Mouse (Mus musculus) midbrain, embryonic 10.5 days (tissue): ENCODE data around the gene St6galnac3. TPM values are rescaled to one million over a fixed set of nuclear protein-coding genes. Genes with fewer than 3 reads are reported as not detected.

ENCODE experiments used
- DNase-seq: peaks from one replicate; pipeline ENCODE4 v3.0.0-alpha.2; 2017; ENCODE audit warnings: low spot score
- H3K27ac ChIP-seq: fragments of 300-500 bp; sonication (generic); replicated peaks from 2 replicates; pipeline ENCODE4 v1.5.1; 2016; ENCODE audit warnings: mild to moderate bottlenecking
- H3K27me3 ChIP-seq: fragments of 300-500 bp; sonication (generic); 2 replicates; pipeline ENCODE4 v1.6.1; 2016; ENCODE audit warnings: low read depth, mild to moderate bottlenecking; ENCODE audit not compliant: poor library complexity, severe bottlenecking
- H3K36me3 ChIP-seq: fragments of 300-500 bp; sonication (generic); 2 replicates; pipeline ENCODE4 v1.6.1; 2016; ENCODE audit warnings: mild to moderate bottlenecking, moderate library complexity
- H3K4me1 ChIP-seq: fragments of 300-500 bp; sonication (generic); 2 replicates; pipeline ENCODE4 v1.6.1; 2016
- H3K4me3 ChIP-seq: fragments of 300-500 bp; sonication (generic); 2 replicates; pipeline ENCODE4 v1.5.1; 2016; ENCODE audit warnings: mild to moderate bottlenecking, moderate library complexity
- H3K9me3 ChIP-seq: fragments of 300-500 bp; sonication (generic); replicated peaks from 2 replicates; pipeline ENCODE4 v1.6.1; 2016; ENCODE audit warnings: mild to moderate bottlenecking
- WGBS: fragments of 180-500 bp; shearing (Covaris S2); methylation state at CpG from one replicate; pipeline ENCODE4 v1.1.7; 2016; 5-methylcytosine and 5-hydroxymethylcytosine counted together
- polyA plus RNA-seq: library from polyadenylated mRNA; unstranded; fragments of >200 nt; fragmentation: Nextera tagmentation; extraction: Ambion mirVana; gene quantifications from 2 replicates; pipeline ENCODE4 v1.2.1, GENCODE M21; 2016

The St6galnac3 gene
- polyA plus RNA-seq, 1 experiment from 2014 or later: 33.6 TPM

- H3K4me3 ChIP-seq: no peak overlapping the region
- DNase-seq: no peak
- 86% methylated on average over 2 of the region's 2 CpGs for WGBS
- no peaks in the 10 kb centered on the region for H3K27me3 ChIP-seq
- H3K27ac ChIP-seq: no peak overlapping the region
- no peaks in the 10 kb centered on the region for H3K9me3 ChIP-seq
- peaks cover 4% of the 10 kb centered on the region; the same call in 1 of the 2 replicates for H3K4me1 ChIP-seq
- no peaks in the 10 kb centered on the region for H3K36me3 ChIP-seq
These were observed 534.2 kb downstream of the St6galnac3 start for GRCm38 (mm10) chr3:153190742-153191141.

DNA sequence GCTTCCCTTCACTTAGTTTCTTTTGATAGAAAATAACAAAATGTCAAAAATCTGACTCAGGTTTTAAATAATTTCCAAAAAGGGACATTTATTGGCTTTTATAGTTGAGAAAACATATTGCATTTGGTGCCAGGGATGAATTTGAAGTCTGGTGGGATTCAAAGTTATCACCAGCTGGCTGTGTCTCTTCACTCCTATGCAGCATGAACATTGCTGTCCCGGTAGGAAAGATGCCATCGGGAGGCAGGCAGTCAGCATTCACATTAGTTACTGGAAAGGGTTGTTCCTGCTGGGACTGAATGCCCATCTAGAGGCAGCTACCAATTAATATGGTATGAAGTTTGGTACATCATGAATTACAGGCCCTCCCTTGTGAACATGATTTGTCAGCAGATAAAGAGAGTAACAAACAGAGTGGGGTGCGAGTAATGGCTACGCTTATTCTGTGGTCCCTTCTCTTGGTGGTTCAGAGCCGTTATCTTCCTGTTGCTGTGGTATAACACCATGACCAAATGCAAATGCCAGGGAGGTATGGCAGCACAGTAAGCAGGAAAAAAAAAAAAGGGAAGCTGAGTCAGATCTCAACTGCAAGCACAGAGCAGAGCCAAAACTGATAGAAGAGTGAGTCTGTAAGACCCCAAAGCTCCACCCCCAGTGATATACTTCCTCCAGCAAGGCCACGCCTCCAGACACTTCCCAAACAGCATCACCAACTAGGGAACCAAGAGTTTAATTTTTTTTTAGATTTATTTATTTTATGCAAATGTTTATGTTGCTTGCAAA, 535.1 kb downstream of the St6galnac3 start:
- no peak for DNase-seq
- Histone ChIP-seq H3K27ac (no peak overlapping the region), H3K4me3 (no peak overlapping the region), H3K9me3 (no peaks in the 10 kb centered on the region), H3K27me3 (no peaks in the 10 kb centered on the region), H3K36me3 (no peaks in the 10 kb centered on the region), H3K4me1 (peaks cover 4% of the 10 kb centered on the region; the same call in 1 of the 2 replicates)
- WGBS: 88% methylated on average over 6 of the region's 6 CpGs

GRCm38 (mm10) chr3:153188224-153188623, 536.8 kb downstream of the St6galnac3 start:
- H3K4me3 ChIP-seq: no peak overlapping the region
- no peaks in the 10 kb centered on the region for H3K36me3 ChIP-seq
- no peak for DNase-seq
- no peaks in the 10 kb centered on the region for H3K27me3 ChIP-seq
- WGBS: 84% methylated on average over 2 of the region's 2 CpGs
- H3K27ac ChIP-seq: no peak overlapping the region
- peaks cover 3% of the 10 kb centered on the region; the same call in 1 of the 2 replicates for H3K4me1 ChIP-seq
- H3K9me3 ChIP-seq: no peaks in the 10 kb centered on the region

GRCm38 (mm10) chr3:153185117-153185516, 539.9 kb downstream of the St6galnac3 start:
- H3K27me3 ChIP-seq: no peaks in the 10 kb centered on the region
- peaks cover 11% of the 10 kb centered on the region for H3K4me1 ChIP-seq
- WGBS: 88% methylated on average over 3 of the region's 3 CpGs
- H3K4me3 ChIP-seq: no peak overlapping the region
- no peaks in the 10 kb centered on the region for H3K36me3 ChIP-seq
- no peaks in the 10 kb centered on the region for H3K9me3 ChIP-seq
- H3K27ac ChIP-seq: no peak overlapping the region
- DNase-seq: no peak

GRCm38 (mm10) chr3:153181242-153181641, 543.7 kb downstream of the St6galnac3 start:
- H3K4me1 ChIP-seq: peaks cover 11% of the 10 kb centered on the region
- 32% methylated on average over 6 of the region's 6 CpGs for WGBS
- DNase-seq: peak; percentile 19
- no peaks in the 10 kb centered on the region for H3K36me3 ChIP-seq
- no peak overlapping the region for H3K4me3 ChIP-seq
- no peaks in the 10 kb centered on the region for H3K27me3 ChIP-seq
- H3K9me3 ChIP-seq: no peaks in the 10 kb centered on the region
- H3K27ac ChIP-seq: peak overlapping the region; percentile 63

DNA sequence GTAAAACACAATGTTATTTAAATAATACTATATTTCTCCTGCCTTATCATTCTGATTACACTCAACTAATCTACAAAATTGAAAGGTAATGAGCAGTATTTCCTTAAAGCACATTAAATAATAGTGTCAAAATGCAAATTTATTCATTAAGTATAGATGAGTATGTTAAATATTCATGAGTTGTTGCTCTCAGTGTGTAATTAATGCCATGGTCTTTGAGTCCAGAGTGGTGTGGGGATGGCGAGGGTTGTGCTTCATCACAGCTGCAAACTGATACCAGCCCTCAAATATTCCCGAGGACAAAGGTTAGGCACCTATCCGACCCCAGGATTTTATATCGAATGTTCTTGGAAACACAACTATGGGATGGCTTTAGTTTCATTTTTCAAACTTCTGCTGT, 548.2 kb downstream of the St6galnac3 start:
- 90% methylated on average over 4 of the region's 4 CpGs for WGBS
- Histone ChIP-seq H3K36me3 (no peaks in the 10 kb centered on the region), H3K9me3 (no peaks in the 10 kb centered on the region), H3K4me3 (no peak overlapping the region), H3K27ac (no peak overlapping the region), H3K4me1 (peaks cover 11% of the 10 kb centered on the region), H3K27me3 (no peaks in the 10 kb centered on the region)
- no peak for DNase-seq

DNA sequence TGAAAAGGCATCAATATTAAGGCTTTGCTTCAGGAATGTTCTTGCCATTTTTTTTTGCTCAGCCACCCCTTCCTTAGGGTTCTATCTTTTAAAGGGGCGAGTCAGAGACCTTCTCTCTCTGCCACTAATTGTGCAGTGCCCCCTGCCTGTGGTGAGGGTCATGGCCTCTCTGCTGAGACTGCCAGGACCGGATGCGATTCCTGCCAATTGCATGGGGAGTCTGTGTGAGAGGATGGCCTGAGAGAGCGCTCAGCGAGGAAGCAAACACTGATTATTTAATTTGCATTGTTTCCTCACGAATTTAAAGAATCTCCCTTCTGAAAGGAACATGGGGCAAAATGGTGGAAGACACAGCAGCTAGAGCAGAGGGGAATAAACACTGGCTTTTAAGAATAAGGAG, 548.6 kb downstream of the St6galnac3 start:
- Histone ChIP-seq H3K36me3 (no peaks in the 10 kb centered on the region), H3K4me1 (peaks cover 10% of the 10 kb centered on the region), H3K27ac (no peak overlapping the region), H3K4me3 (no peak overlapping the region), H3K27me3 (no peaks in the 10 kb centered on the region), H3K9me3 (no peaks in the 10 kb centered on the region)
- DNase-seq: peak; percentile 24
- 49% methylated on average over 6 of the region's 6 CpGs for WGBS

GRCm38 (mm10) chr3:153174336-153175033, 550.5 kb downstream of the St6galnac3 start:
- Histone ChIP-seq H3K27ac (no peak overlapping the region), H3K4me3 (no peak overlapping the region), H3K4me1 (no peaks in the 10 kb centered on the region), H3K9me3 (no peaks in the 10 kb centered on the region), H3K27me3 (no peaks in the 10 kb centered on the region), H3K36me3 (no peaks in the 10 kb centered on the region)
- DNase-seq: no peak
- 92% methylated on average over 11 of the region's 11 CpGs for WGBS

GRCm38 (mm10) chr3:153173567-153173966, 551.4 kb downstream of the St6galnac3 start:
- no peak overlapping the region for H3K4me3 ChIP-seq
- H3K27ac ChIP-seq: no peak overlapping the region
- H3K9me3 ChIP-seq: no peaks in the 10 kb centered on the region
- H3K36me3 ChIP-seq: no peaks in the 10 kb centered on the region
- no peaks in the 10 kb centered on the region for H3K27me3 ChIP-seq
- no peaks in the 10 kb centered on the region for H3K4me1 ChIP-seq
- WGBS: 87% methylated on average over 2 of the region's 2 CpGs
- DNase-seq: no peak

- no peaks in the 10 kb centered on the region for H3K27me3 ChIP-seq
- WGBS: 88% methylated on average over 4 of the region's 4 CpGs
- H3K27ac ChIP-seq: no peak overlapping the region
These were observed 554.8 kb downstream of the St6galnac3 start for GRCm38 (mm10) chr3:153170146-153170545.

GRCm38 (mm10) chr3:153169744-153170143, 555.2 kb downstream of the St6galnac3 start:
- no peak for DNase-seq
- H3K9me3 ChIP-seq: no peaks in the 10 kb centered on the region
- no peaks in the 10 kb centered on the region for H3K27me3 ChIP-seq
- H3K4me3 ChIP-seq: no peak overlapping the region
- H3K36me3 ChIP-seq: no peaks in the 10 kb centered on the region
- H3K4me1 ChIP-seq: no peaks in the 10 kb centered on the region
- no peak overlapping the region for H3K27ac ChIP-seq
- 91% methylated on average over 11 of the region's 11 CpGs for WGBS

More at GRCm38 (mm10) chr3:153170146-153170545, 554.8 kb downstream of the St6galnac3 start:
- Histone ChIP-seq H3K36me3 (no peaks in the 10 kb centered on the region), H3K9me3 (no peaks in the 10 kb centered on the region), H3K4me1 (no peaks in the 10 kb centered on the region), H3K4me3 (no peak overlapping the region)
- DNase-seq: no peak

DNA sequence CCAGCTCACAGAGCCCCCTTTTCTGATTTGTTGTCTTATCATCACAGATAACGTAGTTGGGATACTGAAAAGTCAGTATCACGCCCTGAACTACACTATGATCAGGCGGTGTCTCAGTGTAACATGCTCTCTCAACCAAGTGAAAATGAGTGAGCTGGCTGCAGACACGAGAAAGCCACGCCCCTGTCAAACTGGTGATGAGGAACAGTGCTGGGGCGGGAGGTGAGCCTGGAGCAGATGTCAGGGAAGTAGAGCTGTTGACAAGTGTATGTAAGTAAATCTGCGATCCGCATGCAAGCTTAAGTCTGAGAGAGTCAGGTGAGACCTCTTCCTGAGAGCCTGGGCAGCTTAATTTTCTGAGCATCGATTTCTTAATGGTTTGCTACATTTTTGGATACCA, 563.3 kb downstream of the St6galnac3 start:
- no peak overlapping the region for H3K4me3 ChIP-seq
- H3K9me3 ChIP-seq: no peaks in the 10 kb centered on the region
- no peaks in the 10 kb centered on the region for H3K36me3 ChIP-seq
- whole genome bisulfite sequencing: 74% methylated on average over 9 of the region's 9 CpGs
- no peaks in the 10 kb centered on the region for H3K4me1 ChIP-seq
- no peak for DNase-seq
- H3K27ac ChIP-seq: no peak overlapping the region
- H3K27me3 ChIP-seq: no peaks in the 10 kb centered on the region

GRCm38 (mm10) chr3:153160683-153161082, 564.3 kb downstream of the St6galnac3 start:
- Histone ChIP-seq H3K4me1 (no peaks in the 10 kb centered on the region), H3K4me3 (no peak overlapping the region), H3K27me3 (no peaks in the 10 kb centered on the region), H3K27ac (no peak overlapping the region), H3K9me3 (no peaks in the 10 kb centered on the region), H3K36me3 (no peaks in the 10 kb centered on the region)
- DNase-seq: no peak
- 88% methylated on average over 5 of the region's 5 CpGs for WGBS
